ENCODE assay signal across 20 mouse cellular contexts in the genomic region with DNA sequence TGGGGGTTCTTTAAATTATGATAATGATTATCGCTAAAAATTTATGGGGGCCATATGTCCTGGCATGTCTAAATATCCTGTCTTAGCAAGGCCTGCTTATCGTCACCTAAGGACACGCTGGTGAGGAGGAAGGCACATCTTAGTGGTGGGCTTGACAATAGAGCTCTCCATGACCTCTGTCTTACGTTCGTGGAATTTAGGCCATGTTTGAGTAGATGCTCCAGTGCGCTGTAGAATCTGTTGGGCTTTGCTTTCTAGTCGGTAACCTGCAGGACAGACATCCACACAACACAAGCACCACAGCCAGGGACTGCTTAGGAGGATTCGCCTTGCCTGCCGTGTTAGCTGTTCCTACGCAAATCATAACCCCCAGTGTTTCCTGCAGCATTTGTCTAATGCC. TPM values are rescaled to one million over a fixed set of nuclear protein-coding genes. Genes with fewer than 3 reads are reported as not detected.
"Had no signal": no experiment of that assay in that cellular context is flagged by ENCODE, and none has a peak within 500 bp of the region (broad histone marks: within the 10 kb centered on the region; RNA-seq: fewer than 3 reads in every experiment).

No protein-coding gene starts in this region.

- H3K9ac ChIP-seq: liver, embryonic 13.5 days; neural tube, embryonic 13.5 days; stomach, embryonic 15.5 days had no signal

- H3K27ac ChIP-seq: kidney, postnatal 0 days; liver, embryonic 13.5 days; stomach, embryonic 15.5 days had no signal

- DNase-seq: kidney, postnatal 25 days; left cerebral cortex, postnatal 4 days; liver, embryonic 13.5 days; lung, adult 2 months; lung, postnatal 14 days; lung, postnatal 4 days; right cerebral cortex, postnatal 25 days; spleen, adult 18-20 months; thymus, adult 18-20 months; thymus, postnatal 36 days had no signal

- H3K4me3 ChIP-seq: liver, embryonic 13.5 days; midbrain, embryonic 12.5 days; myocyte; neural tube, embryonic 13.5 days; stomach, embryonic 15.5 days had no signal

- H3K4me1 ChIP-seq: liver, embryonic 13.5 days had no signal

- H3K36me3 ChIP-seq: liver, embryonic 13.5 days; midbrain, embryonic 12.5 days; neural tube, embryonic 13.5 days; stomach, embryonic 15.5 days had no signal

- H3K9me3 ChIP-seq: liver, embryonic 13.5 days; midbrain, embryonic 12.5 days; neural tube, embryonic 13.5 days; stomach, embryonic 15.5 days had no signal

- ATAC-seq: midbrain, embryonic 16.5 days had no signal

- H3K4me2 ChIP-seq: liver, embryonic 13.5 days; neural tube, embryonic 13.5 days; stomach, embryonic 15.5 days had no signal

- H3K27me3 ChIP-seq: liver, embryonic 13.5 days; midbrain, embryonic 12.5 days; neural tube, embryonic 13.5 days; stomach, embryonic 15.5 days had no signal

RNA-seq across cellular contexts. Expression of gene Npas3, which starts 42.4 kb away (rescaled TPM):
- total RNA-seq: liver, adult 2 months; megakaryocyte progenitor cell, adult 5-6 weeks; monocyte, adult 5-6 weeks; neutrophil, adult 5-6 weeks had no signal
